Mouse (Mus musculus) ovary, postnatal 36 days (tissue): Measurements from ENCODE around the gene Serpina5.

Experiments used
- DNase-seq: peaks from one replicate; pipeline ENCODE4 v3.0.0; 2022; ENCODE audit warnings: low spot score, mixed read lengths

Serpina5 gene

GRCm38 (mm10) chr12:104127696-104128095, 26.8 kb downstream of the Serpina5 start, which contains the start of gene Serpina3b:
Serpina3b (plus strand) TSS chr12:104127996.
- no peak for DNase-seq

GRCm38 (mm10) chr12:104131041-104131440, 30.1 kb downstream of the Serpina5 start:
- no peak for DNase-seq

- DNase-seq: no peak
Observed at GRCm38 (mm10) chr12:104138216-104138615, 37.3 kb downstream of the Serpina5 start.

- no peak for DNase-seq
Observed at GRCm38 (mm10) chr12:104140543-104141103, 39.7 kb downstream of the Serpina5 start.

- DNase-seq: no peak
Observed at GRCm38 (mm10) chr12:104141506-104141905, 40.6 kb downstream of the Serpina5 start.

GRCm38 (mm10) chr12:104142427-104142826, 41.5 kb downstream of the Serpina5 start:
- DNase-seq: no peak

- no peak for DNase-seq
Observed at GRCm38 (mm10) chr12:104143286-104143685, 42.4 kb downstream of the Serpina5 start.

GRCm38 (mm10) chr12:104145571-104145970, 44.7 kb downstream of the Serpina5 start:
- DNase-seq: no peak

- DNase-seq: peak; percentile 51
Observed at GRCm38 (mm10) chr12:104151989-104152388, 51.1 kb downstream of the Serpina5 start.

- DNase-seq: peak; percentile 15
Observed at GRCm38 (mm10) chr12:104153041-104153645, 52.2 kb downstream of the Serpina5 start.

- peak; percentile 24 for DNase-seq
Observed at GRCm38 (mm10) chr12:104153656-104154055, 52.7 kb downstream of the Serpina5 start, which contains the start of gene Serpina3c. Serpina3c (minus strand) TSS chr12:104153870.
